Mouse (Mus musculus) heart, postnatal 14 days (tissue): ENCODE measurements at regions not wholly inside any gene's neighbourhood (a gene's known extent, or its start where the extent isn't known, plus 50 kb on each side); places are given as distances from the start of the nearest gene placed in this dataset.

ENCODE experiments used
- DNase-seq, 2 experiments: peaks; one replicate each; pipeline ENCODE4 v3.0.0; 2021 to 2022
- intact Hi-C: fragments of 180-260 bp; cut with DNase I; formaldehyde crosslinking; loops from one replicate; pipeline ENCODE4 v1.15.1; 2025

DNA sequence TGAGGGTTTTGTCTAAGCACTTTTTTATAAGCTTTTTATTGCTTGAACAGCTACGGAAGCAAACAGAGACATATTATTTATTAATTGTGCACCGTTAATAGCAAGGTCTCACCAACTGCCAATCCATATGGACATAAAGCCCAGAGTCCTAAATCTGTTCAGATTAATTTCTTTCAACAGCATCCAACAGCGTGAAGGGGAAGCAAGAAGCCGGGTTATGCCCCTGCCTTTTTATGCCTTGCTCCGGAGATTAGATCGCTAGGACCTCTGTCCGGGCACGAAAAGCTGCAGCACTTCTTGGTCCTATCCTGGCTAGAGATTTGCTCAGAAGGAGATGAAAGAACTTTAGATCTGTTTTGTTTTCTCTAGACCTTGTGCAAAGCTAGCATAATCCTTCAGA lies 289.6 kb upstream of the Epha7 start:
- DNase-seq, result no peak
- intact Hi-C loops, result no loop called here

DNA sequence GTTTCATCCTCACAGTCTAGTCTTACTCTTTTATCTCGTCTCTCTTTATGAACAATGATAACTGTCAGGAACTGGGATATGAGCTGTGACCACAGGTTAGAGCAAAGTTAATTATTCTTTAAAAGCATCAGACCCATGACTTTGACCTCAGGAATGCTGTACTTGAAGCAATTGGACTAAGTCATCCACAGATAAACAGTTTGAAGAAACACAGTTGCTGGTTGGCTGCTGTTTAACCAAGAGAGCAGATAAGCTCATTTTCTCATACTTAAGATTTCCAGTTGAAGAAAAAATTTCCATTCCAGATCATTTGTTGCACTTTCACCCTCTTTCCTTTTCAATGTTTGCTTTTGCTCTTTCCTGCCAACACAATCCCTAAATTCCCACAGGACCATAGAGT lies 270.7 kb upstream of the Epha7 start:
- intact Hi-C loops, result no loop called here
- DNase-seq, result peak in 1 of 2 experiments; percentile 0

DNA sequence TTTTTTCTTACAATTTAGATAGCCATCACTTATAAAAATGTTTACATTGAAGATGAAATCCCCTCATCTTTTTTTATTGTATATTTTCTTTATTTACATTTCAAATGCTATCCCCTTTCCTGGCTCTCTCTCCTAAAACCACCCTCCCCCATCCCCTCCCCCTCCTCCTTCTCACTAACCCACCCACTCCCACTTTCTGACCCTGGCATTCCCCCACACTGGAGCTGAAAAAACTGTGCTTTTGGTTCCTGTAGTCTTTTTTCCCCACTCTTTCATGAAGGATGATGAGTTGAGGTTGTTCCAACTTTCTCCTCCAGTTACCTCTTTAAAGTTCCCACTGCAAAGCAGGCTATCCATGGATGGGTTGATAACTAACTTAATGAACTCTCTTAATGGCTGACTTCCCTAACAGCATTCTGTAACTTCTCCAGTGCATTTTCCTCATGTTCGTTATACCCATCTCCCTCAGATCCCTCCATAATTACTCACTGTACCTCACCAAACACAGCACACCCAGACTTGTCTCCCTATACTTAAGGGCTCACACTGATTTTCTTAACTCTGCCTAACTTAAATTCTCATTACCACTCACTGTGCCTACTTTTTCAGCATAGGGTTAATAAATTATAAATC lies 270.1 kb upstream of the Epha7 start:
- intact Hi-C loops, result no loop called here

DNA sequence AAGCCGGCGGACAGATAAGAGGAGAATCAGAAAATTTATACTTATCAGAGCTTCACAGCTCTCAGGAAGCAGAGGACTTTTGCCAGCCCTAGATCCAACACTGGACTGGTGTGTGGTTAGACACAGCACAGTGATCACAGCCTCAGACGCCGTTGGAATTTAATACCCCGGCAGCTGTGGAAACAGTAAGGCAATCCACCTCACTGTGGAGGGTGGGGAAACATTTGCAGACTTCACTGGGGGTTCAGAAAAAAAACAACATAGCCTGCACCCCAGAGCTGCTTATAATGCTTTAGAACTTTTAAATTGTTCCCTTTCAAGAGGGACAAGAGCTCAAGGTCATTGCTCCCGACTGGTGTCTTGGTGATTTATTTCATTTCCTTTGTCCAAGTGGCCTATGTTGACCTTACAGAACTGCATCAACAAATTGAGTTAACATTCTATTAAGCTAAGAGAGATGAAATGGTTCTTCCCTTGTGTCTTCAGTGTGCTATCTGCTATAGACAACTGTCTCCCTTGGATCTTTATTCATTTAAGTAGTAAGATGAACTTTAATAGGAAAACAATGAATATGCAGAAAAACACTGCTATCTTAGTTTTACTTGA lies 264.6 kb upstream of the Epha7 start:
- intact Hi-C loops, result no loop called here
- no peak for DNase-seq

More for the DNA sequence above, 270.1 kb upstream of the Epha7 start:
- no peak for DNase-seq

DNA sequence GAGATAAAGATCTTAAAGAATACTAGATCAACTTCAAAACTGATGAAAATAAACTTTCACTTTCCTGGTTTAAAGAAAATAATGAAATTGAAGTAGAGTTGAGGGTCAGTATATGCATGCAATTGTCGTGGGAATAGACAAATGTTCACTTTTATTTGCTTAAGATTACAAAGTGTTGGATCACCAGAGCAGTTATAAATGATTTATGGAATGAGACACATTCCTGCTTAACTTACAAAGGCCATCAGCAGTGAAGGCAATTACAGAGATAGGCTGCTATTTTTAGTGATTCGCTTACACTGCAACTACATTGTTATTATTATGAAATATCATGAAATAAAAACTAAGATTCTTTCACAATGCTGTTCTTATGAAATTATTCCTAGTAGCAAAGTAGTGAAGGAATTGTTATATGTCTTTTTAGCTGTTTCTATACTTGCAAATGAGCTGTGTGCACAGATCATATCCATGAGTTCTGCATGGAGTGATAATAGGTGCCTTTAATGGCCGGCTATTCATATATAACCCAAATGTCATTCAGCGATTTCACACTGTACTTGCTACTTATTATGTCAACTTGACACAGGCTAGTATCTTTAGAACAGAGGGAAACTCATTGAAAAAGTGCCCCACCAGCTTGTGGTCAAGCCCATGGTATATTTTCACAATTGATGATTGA lies 241.7 kb upstream of the Epha7 start:
- intact Hi-C loops, result no loop called here
- DNase-seq, result no peak

DNA sequence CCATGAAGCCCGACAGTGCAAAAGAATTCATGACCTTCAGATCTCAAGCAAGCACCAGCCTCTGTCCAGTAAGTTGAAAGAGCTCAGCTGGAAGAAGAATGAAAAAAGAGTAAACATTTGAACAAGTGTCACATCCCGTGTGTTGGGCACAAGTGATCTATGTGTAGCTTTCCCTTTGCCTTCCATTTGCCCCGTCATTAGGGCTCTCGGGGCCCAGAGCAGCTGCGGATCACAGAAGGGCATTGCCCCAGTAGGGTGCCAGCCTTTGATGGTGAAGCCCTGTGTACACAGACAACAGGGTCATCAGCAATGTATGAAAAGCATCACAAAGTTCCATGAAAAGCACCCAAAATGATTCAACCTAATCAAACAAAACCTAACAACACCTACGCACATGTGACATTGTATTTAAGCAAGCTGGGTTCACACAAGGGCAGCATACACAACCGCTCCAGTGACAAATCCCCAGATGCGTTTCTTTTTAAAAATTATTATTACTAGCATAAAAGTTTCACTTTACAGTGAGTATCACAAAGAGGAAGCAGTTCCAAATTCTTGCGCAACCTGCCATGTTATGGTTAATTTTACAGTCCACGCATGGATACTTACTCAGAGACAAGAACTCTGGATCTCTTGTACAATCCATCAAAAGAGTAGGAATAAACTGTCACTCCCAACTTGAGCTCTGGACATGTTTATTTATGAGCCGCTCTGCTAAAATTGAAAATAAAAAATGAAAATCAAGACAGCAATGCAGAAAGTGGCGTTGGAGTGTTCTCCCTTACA lies 224.0 kb upstream of the Epha7 start:
- DNase-seq, result no peak
- intact Hi-C loops, result no loop called here
